Mouse (Mus musculus) ES-Bruce4 (cell line): ENCODE data around the gene Mipep. TPM values are rescaled to one million over a fixed set of nuclear protein-coding genes. Genes with fewer than 3 reads are reported as not detected.

Source experiments
- H3K27ac ChIP-seq: 2 replicates; pipeline ENCODE4 v1.5.1; 2012; ENCODE audit warnings: low read length, inconsistent platforms; ENCODE audit not compliant: insufficient read depth
- H3K27me3 ChIP-seq: 2 replicates; pipeline ENCODE4 v1.6.1; 2012; ENCODE audit warnings: mild to moderate bottlenecking, low read length, inconsistent platforms; ENCODE audit not compliant: control insufficient read depth, poor library complexity, insufficient read depth, severe bottlenecking
- H3K36me3 ChIP-seq: 2 replicates; pipeline ENCODE4 v1.6.1; 2012; ENCODE audit warnings: inconsistent platforms, mild to moderate bottlenecking, low read length, moderate library complexity; ENCODE audit not compliant: control insufficient read depth, poor library complexity, insufficient read depth, severe bottlenecking
- H3K4me1 ChIP-seq: one replicate; pipeline ENCODE4 v1.8.1; 2011; ENCODE audit warnings: low read length; ENCODE audit not compliant: control insufficient read depth, insufficient read depth
- H3K4me3 ChIP-seq: 2 replicates; pipeline ENCODE4 v1.5.1; 2011; ENCODE audit warnings: low read depth, mild to moderate bottlenecking, low read length
- H3K9ac ChIP-seq: 2 replicates; pipeline ENCODE4 v1.6.1; 2012; ENCODE audit warnings: low read depth, mild to moderate bottlenecking, inconsistent platforms; ENCODE audit not compliant: poor library complexity, severe bottlenecking
- H3K9me3 ChIP-seq: replicated peaks from 2 replicates; pipeline ENCODE4 v1.6.1; 2012; ENCODE audit warnings: mild to moderate bottlenecking, low read length, inconsistent platforms; ENCODE audit not compliant: control insufficient read depth, poor library complexity, insufficient read depth, severe bottlenecking
- CTCF ChIP-seq: IDR thresholded peaks from one replicate; pipeline ENCODE4 v1.8.1; 2011; ENCODE audit warnings: low read depth, low read length
- EP300 ChIP-seq: IDR thresholded peaks from 2 replicates; pipeline ENCODE4 v1.6.1; 2011; ENCODE audit warnings: low read depth, low read length; ENCODE audit not compliant: insufficient read depth
- POLR2A ChIP-seq: IDR thresholded peaks from one replicate; pipeline ENCODE4 v1.8.1; 2011; ENCODE audit warnings: low read length; ENCODE audit not compliant: insufficient read depth
- polyA plus RNA-seq: library from polyadenylated mRNA; stranded (reverse); fragments of >200 nt; gene quantifications from 2 replicates; pipeline ENCODE4 v1.2.4, GENCODE M21; 2011; ENCODE audit warnings: low read depth; ENCODE audit not compliant: missing spikeins, insufficient read depth, insufficient read length

Mipep gene
- polyA plus RNA-seq, 1 experiment: 25.9 TPM

DNA sequence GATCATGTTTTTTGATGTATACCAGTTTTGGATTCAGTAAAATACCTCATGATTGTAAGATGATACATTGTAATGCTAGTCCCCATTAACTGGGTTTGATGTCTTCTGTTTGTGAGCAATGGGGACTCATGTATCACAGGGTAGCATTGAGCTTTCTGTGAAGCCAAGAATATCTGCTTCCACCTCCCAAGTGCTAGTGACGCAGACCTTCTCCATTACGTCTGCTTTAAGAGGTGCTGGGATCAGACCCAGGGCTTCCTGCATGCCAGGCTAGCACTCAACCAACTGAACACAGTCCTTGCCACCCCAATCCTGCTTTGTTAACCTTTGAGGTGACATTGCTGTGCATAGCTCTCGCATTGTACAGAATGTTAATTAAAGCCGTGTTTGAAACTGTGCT is 14.3 kb downstream of the Mipep start:
- H3K27me3 ChIP-seq: no peaks in the 10 kb centered on the region
- H3K27ac ChIP-seq: no peak overlapping the region
- H3K9me3 ChIP-seq: no peaks in the 10 kb centered on the region
- H3K9ac ChIP-seq: no peak overlapping the region
- H3K4me1 ChIP-seq: no peaks in the 10 kb centered on the region
- H3K36me3 ChIP-seq: peaks cover 3% of the 10 kb centered on the region; the same call in 1 of the 2 replicates
- no peak overlapping the region for H3K4me3 ChIP-seq
- TF ChIP-seq CTCF (no peak), POLR2A (no peak), EP300 (no peak)

DNA sequence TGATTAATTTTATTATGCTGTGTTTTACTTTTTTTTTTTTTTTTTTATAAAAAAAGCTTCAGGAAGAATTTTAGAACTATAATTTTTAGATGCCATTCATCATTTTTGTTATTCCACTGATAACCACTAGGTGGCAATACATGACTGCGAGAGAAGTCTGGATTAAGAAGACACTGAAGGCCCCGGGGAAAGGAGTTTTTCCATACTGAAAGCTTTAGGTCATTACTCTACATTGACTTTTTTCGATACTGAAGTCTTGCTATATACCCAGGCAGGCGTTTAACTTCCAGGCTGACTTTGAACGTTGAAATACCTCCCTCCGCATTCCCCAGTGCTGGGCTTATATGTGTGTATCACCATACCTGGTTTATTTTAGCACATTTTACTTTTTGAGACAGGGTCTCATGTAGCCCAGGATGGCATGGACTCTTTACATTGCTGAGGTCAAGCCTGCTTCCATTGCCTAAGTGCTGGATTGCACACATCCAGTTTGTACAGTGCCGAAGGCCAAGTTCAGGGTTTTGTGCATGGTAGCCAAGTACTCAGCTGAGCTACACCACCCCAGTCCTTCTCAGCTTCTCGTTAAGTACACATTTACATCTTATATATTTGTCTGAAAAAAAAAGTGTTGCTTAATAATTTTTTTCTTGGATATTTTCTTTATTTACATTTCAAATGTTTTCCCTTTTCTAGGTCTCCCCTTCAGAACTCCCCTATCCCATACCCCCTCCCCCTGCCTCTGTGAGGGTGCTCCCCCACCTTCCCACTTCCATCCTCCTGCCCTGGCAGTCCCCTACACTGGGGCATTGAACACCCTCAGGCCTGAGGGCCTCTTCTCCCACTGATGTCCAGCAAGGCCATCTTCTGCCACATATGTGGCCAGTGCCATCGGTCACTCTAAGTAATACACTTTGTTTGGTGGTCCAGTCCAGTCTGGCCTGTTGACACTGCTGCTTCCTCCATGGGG is 15.7 kb downstream of the Mipep start:
- H3K27me3 ChIP-seq: no peaks in the 10 kb centered on the region
- TF ChIP-seq EP300: no peak
- TF ChIP-seq CTCF: no peak
- no peak for TF ChIP-seq POLR2A
- H3K36me3 ChIP-seq: peaks cover 3% of the 10 kb centered on the region; the same call in 1 of the 2 replicates
- H3K4me1 ChIP-seq: no peaks in the 10 kb centered on the region
- no peaks in the 10 kb centered on the region for H3K9me3 ChIP-seq
- H3K9ac ChIP-seq: no peak overlapping the region
- no peak overlapping the region for H3K4me3 ChIP-seq
- H3K27ac ChIP-seq: no peak overlapping the region

DNA sequence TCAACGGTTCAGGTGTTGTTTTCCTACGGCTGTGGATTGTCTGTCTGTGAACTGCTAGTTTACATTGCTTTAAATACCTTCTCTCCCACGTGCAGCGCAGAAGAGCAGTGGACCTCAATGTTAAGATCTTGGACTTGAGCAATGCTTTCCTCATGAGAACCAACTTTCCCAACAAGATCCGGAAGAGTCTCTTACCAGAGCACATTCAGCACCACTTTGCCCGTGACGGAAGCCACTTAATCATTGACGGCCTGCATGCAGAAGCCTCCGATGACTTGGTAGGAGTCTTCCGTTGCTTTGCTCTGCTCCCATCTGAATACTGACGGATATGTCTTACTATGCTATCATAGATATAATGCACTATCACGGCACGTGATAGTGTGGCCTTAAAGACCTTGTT is 17.7 kb downstream of the Mipep start:
- no peak for TF ChIP-seq POLR2A
- TF ChIP-seq CTCF: no peak
- no peak for TF ChIP-seq EP300
- Histone ChIP-seq H3K4me1 (no peaks in the 10 kb centered on the region), H3K36me3 (peaks cover 3% of the 10 kb centered on the region; the same call in 1 of the 2 replicates), H3K9ac (no peak overlapping the region), H3K9me3 (no peaks in the 10 kb centered on the region), H3K27ac (no peak overlapping the region), H3K27me3 (no peaks in the 10 kb centered on the region), H3K4me3 (no peak overlapping the region)

DNA sequence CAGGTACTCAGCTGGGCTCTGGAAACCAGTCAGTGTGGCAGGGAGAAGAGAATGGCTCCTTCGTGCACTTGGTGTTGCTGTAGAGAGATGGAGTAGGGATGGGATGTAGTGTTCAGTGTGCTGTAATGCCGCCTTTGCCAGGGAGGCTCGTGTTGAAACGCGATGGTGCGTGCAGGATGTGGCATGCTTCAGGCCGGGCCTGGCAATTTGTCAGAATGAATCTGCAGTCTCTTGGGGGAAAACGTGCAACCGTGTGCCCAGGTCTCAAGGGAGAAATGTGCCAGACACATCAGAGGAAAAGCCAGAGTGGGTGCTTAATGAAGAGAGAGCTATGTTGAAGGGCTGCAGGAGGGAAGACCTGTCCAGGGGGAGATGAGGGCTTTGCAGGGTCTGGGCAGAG is 20.6 kb downstream of the Mipep start:
- TF ChIP-seq EP300 (no peak), POLR2A (no peak), CTCF (no peak)
- no peaks in the 10 kb centered on the region for H3K4me1 ChIP-seq
- no peaks in the 10 kb centered on the region for H3K9me3 ChIP-seq
- H3K4me3 ChIP-seq: no peak overlapping the region
- H3K9ac ChIP-seq: no peak overlapping the region
- H3K27me3 ChIP-seq: no peaks in the 10 kb centered on the region
- H3K27ac ChIP-seq: no peak overlapping the region
- peaks cover 3% of the 10 kb centered on the region; the same call in 1 of the 2 replicates for H3K36me3 ChIP-seq

DNA sequence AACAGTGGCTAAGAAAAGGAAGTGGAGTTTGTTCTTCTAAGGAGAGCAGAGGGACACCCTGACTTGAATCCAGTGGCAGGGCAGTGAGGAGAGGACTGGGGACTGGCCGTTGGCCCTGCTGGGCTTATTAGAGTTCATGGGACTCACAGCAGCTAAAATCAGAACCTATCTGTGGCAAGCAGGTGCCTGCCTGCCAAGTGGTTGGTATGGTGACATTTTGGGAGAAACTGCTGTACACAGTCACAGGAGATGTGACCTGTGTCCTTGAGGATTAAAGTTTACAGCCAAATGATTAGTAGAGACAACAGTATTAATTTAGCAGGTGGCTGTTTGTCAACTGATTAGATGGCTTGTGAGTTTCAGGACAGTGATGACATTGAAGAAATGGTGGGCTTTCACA is 21.5 kb downstream of the Mipep start:
- H3K9ac ChIP-seq: no peak overlapping the region
- no peaks in the 10 kb centered on the region for H3K4me1 ChIP-seq
- no peak overlapping the region for H3K27ac ChIP-seq
- H3K27me3 ChIP-seq: no peaks in the 10 kb centered on the region
- peaks cover 3% of the 10 kb centered on the region; the same call in 1 of the 2 replicates for H3K36me3 ChIP-seq
- no peaks in the 10 kb centered on the region for H3K9me3 ChIP-seq
- H3K4me3 ChIP-seq: no peak overlapping the region
- TF ChIP-seq CTCF: no peak
- no peak for TF ChIP-seq POLR2A
- no peak for TF ChIP-seq EP300

DNA sequence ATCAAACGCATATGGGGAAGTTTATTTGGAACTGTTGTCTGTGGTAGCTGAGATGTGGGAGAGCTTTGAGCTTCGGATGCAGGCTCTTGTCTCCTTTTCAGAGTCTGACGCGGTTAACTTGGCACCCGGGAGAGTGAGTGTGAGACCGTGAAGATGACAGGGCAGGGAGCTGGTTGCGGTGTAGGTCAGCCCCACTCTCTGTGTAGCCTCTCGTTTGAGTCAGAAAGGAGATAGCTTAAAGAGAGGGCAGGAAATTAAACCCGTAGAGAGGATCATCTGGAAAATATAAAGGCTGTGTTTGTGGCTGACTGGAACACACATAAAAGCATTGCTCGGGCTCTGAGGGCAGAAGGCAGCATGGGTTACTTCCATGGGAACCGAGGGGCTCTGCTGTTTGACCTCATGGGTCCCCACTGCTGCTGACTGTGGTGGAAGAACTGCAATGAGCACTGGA is 22.5 kb downstream of the Mipep start:
- H3K36me3 ChIP-seq: peaks cover 3% of the 10 kb centered on the region; the same call in 1 of the 2 replicates

More for the DNA sequence above, 22.5 kb downstream of the Mipep start:
- H3K4me1 ChIP-seq: no peaks in the 10 kb centered on the region
- no peak overlapping the region for H3K4me3 ChIP-seq
- no peak for TF ChIP-seq EP300
- TF ChIP-seq POLR2A: no peak
- H3K27ac ChIP-seq: no peak overlapping the region
- H3K9me3 ChIP-seq: no peaks in the 10 kb centered on the region
- no peaks in the 10 kb centered on the region for H3K27me3 ChIP-seq
- H3K9ac ChIP-seq: no peak overlapping the region
